Mouse (Mus musculus) stomach, postnatal 0 days (tissue): ENCODE results near the gene Klhl22. TPM values are rescaled to one million over a fixed set of nuclear protein-coding genes. Genes with fewer than 3 reads are reported as not detected.

Experiments
- ATAC-seq: fragments of 200-750 bp; cut with Nextera tagmentation; 2 replicates; pipeline ENCODE4 v1.8.0; 2017; ENCODE audit not compliant: low FRiP score, low TSS enrichment
- DNase-seq: peaks from one replicate; pipeline ENCODE4 v3.0.0-alpha.2; 2016; ENCODE audit warnings: low spot score
- H3K27ac ChIP-seq: fragments of 300-500 bp; sonication (generic); replicated peaks from 2 replicates; pipeline ENCODE4 v1.5.1; 2014; ENCODE audit warnings: mild to moderate bottlenecking, control low read depth
- H3K27me3 ChIP-seq: fragments of 300-500 bp; sonication (generic); 2 replicates; pipeline ENCODE4 v1.6.1; 2014; ENCODE audit warnings: low read length; ENCODE audit not compliant: control insufficient read depth, insufficient read depth
- H3K36me3 ChIP-seq: fragments of 300-500 bp; sonication (generic); 2 replicates; pipeline ENCODE4 v1.6.1; 2014; ENCODE audit warnings: low read length, mixed read lengths; ENCODE audit not compliant: control insufficient read depth, insufficient read depth
- H3K4me1 ChIP-seq: fragments of 300-500 bp; sonication (generic); replicated peaks from 2 replicates; pipeline ENCODE4 v1.6.1; 2014; ENCODE audit warnings: antibody characterized with exemption; ENCODE audit not compliant: control insufficient read depth, insufficient read depth
- H3K4me2 ChIP-seq: fragments of 300-500 bp; sonication (generic); replicated peaks from 2 replicates; pipeline ENCODE4 v1.6.1; 2014; ENCODE audit warnings: low read depth, mild to moderate bottlenecking, control low read depth, moderate library complexity
- H3K4me3 ChIP-seq: fragments of 300-500 bp; sonication (generic); 2 replicates; pipeline ENCODE4 v1.5.1; 2014; ENCODE audit warnings: low read depth, low read length, control low read depth
- H3K9ac ChIP-seq: fragments of 300-500 bp; sonication (generic); 2 replicates; pipeline ENCODE4 v1.6.1; 2014; ENCODE audit warnings: mild to moderate bottlenecking, low read length, control low read depth, mixed read lengths
- H3K9me3 ChIP-seq: fragments of 300-500 bp; sonication (generic); 2 replicates; pipeline ENCODE4 v1.6.1; 2016; ENCODE audit warnings: low read length; ENCODE audit not compliant: control insufficient read depth
- CTCF ChIP-seq: IDR thresholded peaks from 2 replicates; pipeline ENCODE4 v1.5.1; 2016; ENCODE audit warnings: antibody characterized with exemption, low read depth, mild to moderate bottlenecking, moderate library complexity
- EP300 ChIP-seq: optimal IDR thresholded peaks from 2 replicates; pipeline ENCODE3; 2016; ENCODE audit warnings: antibody characterized with exemption
- WGBS: fragments of 180-500 bp; shearing (Covaris S2); extraction: QIAGEN DNeasy Blood & Tissue Kit; methylation state at CpG from one replicate; pipeline ENCODE4 v1.1.7; 2014; 5-methylcytosine and 5-hydroxymethylcytosine counted together
- polyA plus RNA-seq: library from polyadenylated mRNA; unstranded; fragments of >200 nt; fragmentation: Nextera tagmentation; extraction: Ambion mirVana; gene quantifications from 2 replicates; pipeline ENCODE4 v1.2.1, GENCODE M21; 2015

The Klhl22 gene
- polyA plus RNA-seq, 1 experiment from 2014 or later: 32.0 TPM

- Histone ChIP-seq H3K4me1 (no peaks in the 10 kb centered on the region), H3K9ac (no peak overlapping the region), H3K27ac (no peak overlapping the region), H3K9me3 (no peaks in the 10 kb centered on the region), H3K36me3 (no peaks in the 10 kb centered on the region), H3K4me3 (no peak overlapping the region), H3K27me3 (0 out of 2 replicates have a peak, but pooled peaks cover 3% of the 10 kb centered on the region), H3K4me2 (no peak overlapping the region)
- ATAC-seq (no peak), DNase-seq (no peak)
- TF ChIP-seq CTCF (no peak), EP300 (no peak)
- WGBS: 74% methylated on average over 2 of the region's 2 CpGs
These were observed 67.1 kb downstream of the Klhl22 start for GRCm38 (mm10) chr16:17826500-17826899.

GRCm38 (mm10) chr16:17828229-17828628 is 68.8 kb downstream of the Klhl22 start:
- no peak overlapping the region for H3K27ac ChIP-seq
- no peak overlapping the region for H3K4me2 ChIP-seq
- ATAC-seq: no peak
- 83% methylated on average over 2 of the region's 2 CpGs for WGBS
- H3K4me3 ChIP-seq: no peak overlapping the region
- DNase-seq: no peak
- H3K9ac ChIP-seq: no peak overlapping the region
- no peaks in the 10 kb centered on the region for H3K9me3 ChIP-seq
- TF ChIP-seq CTCF (no peak), EP300 (no peak)
- no peaks in the 10 kb centered on the region for H3K4me1 ChIP-seq
- peaks cover 11% of the 10 kb centered on the region; the same call in 1 of the 2 replicates for H3K27me3 ChIP-seq
- no peaks in the 10 kb centered on the region for H3K36me3 ChIP-seq

GRCm38 (mm10) chr16:17828867-17829266 is 69.4 kb downstream of the Klhl22 start:
- Histone ChIP-seq H3K4me1 (no peaks in the 10 kb centered on the region), H3K4me2 (no peak overlapping the region), H3K36me3 (no peaks in the 10 kb centered on the region), H3K9me3 (no peaks in the 10 kb centered on the region), H3K4me3 (no peak overlapping the region), H3K9ac (no peak overlapping the region), H3K27me3 (peaks cover 12% of the 10 kb centered on the region; the same call in 1 of the 2 replicates), H3K27ac (no peak overlapping the region)
- DNase-seq (no peak), ATAC-seq (no peak)
- TF ChIP-seq CTCF (no peak), EP300 (no peak)
- WGBS: 63% methylated on average over 3 of the region's 3 CpGs

- H3K9me3 ChIP-seq: no peaks in the 10 kb centered on the region
- H3K9ac ChIP-seq: no peak overlapping the region
- DNase-seq: no peak
- no peak for TF ChIP-seq CTCF
- TF ChIP-seq EP300: no peak
- no peak overlapping the region for H3K4me3 ChIP-seq
- H3K27me3 ChIP-seq: peaks cover 22% of the 10 kb centered on the region; the same call in 1 of the 2 replicates
- ATAC-seq: no peak
- no peak overlapping the region for H3K27ac ChIP-seq
- H3K4me2 ChIP-seq: no peak overlapping the region
- H3K36me3 ChIP-seq: no peaks in the 10 kb centered on the region
- no peaks in the 10 kb centered on the region for H3K4me1 ChIP-seq
- 71% methylated on average over 10 of the region's 10 CpGs for WGBS
These were observed 71.2 kb downstream of the Klhl22 start for GRCm38 (mm10) chr16:17830385-17831178.

- H3K36me3 ChIP-seq: no peaks in the 10 kb centered on the region
- no peak overlapping the region for H3K4me3 ChIP-seq
- H3K4me2 ChIP-seq: no peak overlapping the region
- TF ChIP-seq EP300 (no peak), CTCF (peak; percentile 60)
- H3K27me3 ChIP-seq: peaks cover 22% of the 10 kb centered on the region; the same call in 1 of the 2 replicates
- no peak overlapping the region for H3K9ac ChIP-seq
- no peak overlapping the region for H3K27ac ChIP-seq
- no peaks in the 10 kb centered on the region for H3K9me3 ChIP-seq
- no peak for ATAC-seq
- WGBS: 18% methylated on average over 11 of the region's 11 CpGs
- no peak for DNase-seq
- no peaks in the 10 kb centered on the region for H3K4me1 ChIP-seq
These were observed 72.4 kb downstream of the Klhl22 start for GRCm38 (mm10) chr16:17831781-17832180.

- Histone ChIP-seq H3K4me3 (peak within 1 kb of the TSS; percentile 48), H3K4me2 (peak within 1 kb of the TSS; percentile 93), H3K9me3 (no peaks in the 10 kb centered on the region), H3K36me3 (no peaks in the 10 kb centered on the region), H3K4me1 (no peaks in the 10 kb centered on the region), H3K27me3 (peaks cover 22% of the 10 kb centered on the region; the same call in 1 of the 2 replicates), H3K27ac (no peak within 1 kb of the TSS), H3K9ac (peak within 1 kb of the TSS; percentile 38; the same call in 1 of the 2 replicates)
- ATAC-seq (no peak), DNase-seq (no peak)
- 28% methylated on average over 7 of the region's 7 CpGs for WGBS
- TF ChIP-seq EP300 (no peak), CTCF (no peak)
These were observed 73.4 kb downstream of the Klhl22 start, which contains the start of gene B830017H08Rik for GRCm38 (mm10) chr16:17832821-17833220. TSS of gene B830017H08Rik (plus strand) at chr16:17833121.
